Mouse (Mus musculus): Measurements from ENCODE around the gene Mars. TPM values are rescaled to one million over a fixed set of nuclear protein-coding genes. Genes with fewer than 3 reads are reported as not detected.

The Mars gene
- polyA plus RNA-seq, 1 experiment from 2014 or later, result 99.1 TPM

- Histone ChIP-seq H3K4me1 (replicated peaks; ENCODE audit: insufficient read depth, low read length) (peaks cover 7% of the 10 kb centered on the region; the same call in 1 of the 2 replicates), H3K4me2 (ENCODE audit: low read length) (no peak overlapping the region), H3K9me3 (replicated peaks; ENCODE audit: low read length) (no peaks in the 10 kb centered on the region), H3K27ac (no peak overlapping the region), H3K36me3 (ENCODE audit: insufficient read depth, low read length) (no peaks in the 10 kb centered on the region), H3K4me3 (replicated peaks; ENCODE audit: low read depth, low read length) (no peak overlapping the region), H3K27me3 (ENCODE audit: insufficient read depth, low read length) (0 out of 2 replicates have a peak, but pooled peaks cover 7% of the 10 kb centered on the region), H3K9ac (ENCODE audit: low read depth, low read length) (no peak overlapping the region)
- DNase-seq (ENCODE audit: low spot score) (no peak), ATAC-seq (replicated peaks; ENCODE audit: low FRiP score, low read depth) (no peak)
- 84% methylated on average over 6 of the region's 6 CpGs for WGBS
- TF ChIP-seq CTCF (IDR thresholded peaks at IDR 0.05; ENCODE audit: low read depth), result no peak
These were observed 26.0 kb upstream of the Mars start for GRCm38 (mm10) chr10:127337536-127338099.

GRCm38 (mm10) chr10:127336952-127337351 lies 25.4 kb upstream of the Mars start:
- Histone ChIP-seq H3K4me3 (replicated peaks; ENCODE audit: low read depth, low read length) (no peak overlapping the region), H3K27ac (no peak overlapping the region), H3K4me1 (replicated peaks; ENCODE audit: insufficient read depth, low read length) (peaks cover 7% of the 10 kb centered on the region; the same call in 1 of the 2 replicates), H3K4me2 (ENCODE audit: low read length) (no peak overlapping the region), H3K9ac (ENCODE audit: low read depth, low read length) (no peak overlapping the region), H3K9me3 (replicated peaks; ENCODE audit: low read length) (no peaks in the 10 kb centered on the region), H3K36me3 (ENCODE audit: insufficient read depth, low read length) (no peaks in the 10 kb centered on the region), H3K27me3 (ENCODE audit: insufficient read depth, low read length) (0 out of 2 replicates have a peak, but pooled peaks cover 7% of the 10 kb centered on the region)
- 73% methylated on average over 5 of the region's 5 CpGs for WGBS
- ATAC-seq (replicated peaks; ENCODE audit: low FRiP score, low read depth), result no peak
- DNase-seq (ENCODE audit: low spot score), result no peak
- TF ChIP-seq CTCF (IDR thresholded peaks at IDR 0.05; ENCODE audit: low read depth), result no peak

GRCm38 (mm10) chr10:127335271-127335670 lies 23.7 kb upstream of the Mars start:
- WGBS, result 55% methylated on average over 1 of the region's 1 CpGs
- H3K36me3 ChIP-seq (ENCODE audit: insufficient read depth, low read length), result no peaks in the 10 kb centered on the region

GRCm38 (mm10) chr10:127333152-127333551 lies 21.6 kb upstream of the Mars start:
- Histone ChIP-seq H3K9me3 (replicated peaks; ENCODE audit: low read length) (no peaks in the 10 kb centered on the region), H3K4me3 (replicated peaks; ENCODE audit: low read depth, low read length) (no peak overlapping the region), H3K36me3 (ENCODE audit: insufficient read depth, low read length) (no peaks in the 10 kb centered on the region), H3K4me2 (ENCODE audit: low read length) (no peak overlapping the region), H3K27ac (no peak overlapping the region), H3K9ac (ENCODE audit: low read depth, low read length) (no peak overlapping the region), H3K27me3 (ENCODE audit: insufficient read depth, low read length) (no peaks in the 10 kb centered on the region), H3K4me1 (replicated peaks; ENCODE audit: insufficient read depth, low read length) (no peaks in the 10 kb centered on the region)
- DNase-seq (ENCODE audit: low spot score) (no peak), ATAC-seq (replicated peaks; ENCODE audit: low FRiP score, low read depth) (no peak)
- TF ChIP-seq CTCF (IDR thresholded peaks at IDR 0.05; ENCODE audit: low read depth), result peak; percentile 63
- WGBS, result 79% methylated on average over 5 of the region's 5 CpGs

More at GRCm38 (mm10) chr10:127335271-127335670, 23.7 kb upstream of the Mars start:
- no peak for ATAC-seq (replicated peaks; ENCODE audit: low FRiP score, low read depth)
- DNase-seq (ENCODE audit: low spot score), result no peak
- H3K9me3 ChIP-seq (replicated peaks; ENCODE audit: low read length), result no peaks in the 10 kb centered on the region
- H3K9ac ChIP-seq (ENCODE audit: low read depth, low read length), result no peak overlapping the region
- H3K27me3 ChIP-seq (ENCODE audit: insufficient read depth, low read length), result 0 out of 2 replicates have a peak, but pooled peaks cover 2% of the 10 kb centered on the region
- H3K4me1 ChIP-seq (replicated peaks; ENCODE audit: insufficient read depth, low read length), result peaks cover 4% of the 10 kb centered on the region; the same call in 1 of the 2 replicates
- no peak overlapping the region for H3K4me2 ChIP-seq (ENCODE audit: low read length)
- no peak for TF ChIP-seq CTCF (IDR thresholded peaks at IDR 0.05; ENCODE audit: low read depth)
- H3K4me3 ChIP-seq (replicated peaks; ENCODE audit: low read depth, low read length), result no peak overlapping the region
- no peak overlapping the region for H3K27ac ChIP-seq

- Histone ChIP-seq H3K4me3 (replicated peaks; ENCODE audit: low read depth, low read length) (no peak overlapping the region), H3K9ac (ENCODE audit: low read depth, low read length) (no peak overlapping the region), H3K4me2 (ENCODE audit: low read length) (peak overlapping the region; percentile 19; the same call in 1 of the 2 replicates), H3K4me1 (replicated peaks; ENCODE audit: insufficient read depth, low read length) (no peaks in the 10 kb centered on the region), H3K36me3 (ENCODE audit: insufficient read depth, low read length) (no peaks in the 10 kb centered on the region), H3K9me3 (replicated peaks; ENCODE audit: low read length) (no peaks in the 10 kb centered on the region), H3K27ac (no peak overlapping the region), H3K27me3 (ENCODE audit: insufficient read depth, low read length) (peaks cover 8% of the 10 kb centered on the region; the same call in 1 of the 2 replicates)
- ATAC-seq (replicated peaks; ENCODE audit: low FRiP score, low read depth) (no peak; the same call in 1 of the 2 replicates), DNase-seq (ENCODE audit: low spot score) (no peak)
- 43% methylated on average over 31 of the region's 31 CpGs for WGBS
- peak; percentile 38 for TF ChIP-seq CTCF (IDR thresholded peaks at IDR 0.05; ENCODE audit: low read depth)
These were observed 20.8 kb upstream of the Mars start for GRCm38 (mm10) chr10:127332211-127332874.

- Histone ChIP-seq H3K4me3 (replicated peaks; ENCODE audit: low read depth, low read length) (no peak overlapping the region), H3K4me2 (ENCODE audit: low read length) (no peak overlapping the region), H3K36me3 (ENCODE audit: insufficient read depth, low read length) (no peaks in the 10 kb centered on the region), H3K9me3 (replicated peaks; ENCODE audit: low read length) (no peaks in the 10 kb centered on the region), H3K4me1 (replicated peaks; ENCODE audit: insufficient read depth, low read length) (peaks cover 10% of the 10 kb centered on the region), H3K9ac (ENCODE audit: low read depth, low read length) (no peak overlapping the region), H3K27ac (no peak overlapping the region), H3K27me3 (ENCODE audit: insufficient read depth, low read length) (peaks cover 21% of the 10 kb centered on the region; the same call in 1 of the 2 replicates)
- ATAC-seq (replicated peaks; ENCODE audit: low FRiP score, low read depth), result no peak
- no peak for DNase-seq (ENCODE audit: low spot score)
- TF ChIP-seq CTCF (IDR thresholded peaks at IDR 0.05; ENCODE audit: low read depth), result no peak
- 59% methylated on average over 7 of the region's 7 CpGs for WGBS
These were observed 18.6 kb upstream of the Mars start for GRCm38 (mm10) chr10:127330212-127330611.
